Mouse (Mus musculus): ENCODE measurements around the gene Gm11213. TPM values are rescaled to one million over a fixed set of nuclear protein-coding genes. Genes with fewer than 3 reads are reported as not detected.

Gm11213 gene
- polyA plus RNA-seq, 1 experiment from 2014 or later, result not detected

- H3K27ac ChIP-seq, result no peak overlapping the region
- no peaks in the 10 kb centered on the region for H3K27me3 ChIP-seq
- 78% methylated on average over 3 of the region's 3 CpGs for WGBS
- H3K9ac ChIP-seq, result no peak overlapping the region
- H3K9me3 ChIP-seq, result no peaks in the 10 kb centered on the region
- no peak overlapping the region for H3K4me3 ChIP-seq
- H3K4me1 ChIP-seq, result no peaks in the 10 kb centered on the region
- no peaks in the 10 kb centered on the region for H3K36me3 ChIP-seq
- H3K4me2 ChIP-seq, result no peak overlapping the region
- no peak for ATAC-seq (ENCODE audit: borderline replicate concordance, extremely low read depth, low FRiP score, low TSS enrichment)
Measured at GRCm38 (mm10) chr4:63605545-63605944, 484 bp upstream of the Gm11213 start.

DNA sequence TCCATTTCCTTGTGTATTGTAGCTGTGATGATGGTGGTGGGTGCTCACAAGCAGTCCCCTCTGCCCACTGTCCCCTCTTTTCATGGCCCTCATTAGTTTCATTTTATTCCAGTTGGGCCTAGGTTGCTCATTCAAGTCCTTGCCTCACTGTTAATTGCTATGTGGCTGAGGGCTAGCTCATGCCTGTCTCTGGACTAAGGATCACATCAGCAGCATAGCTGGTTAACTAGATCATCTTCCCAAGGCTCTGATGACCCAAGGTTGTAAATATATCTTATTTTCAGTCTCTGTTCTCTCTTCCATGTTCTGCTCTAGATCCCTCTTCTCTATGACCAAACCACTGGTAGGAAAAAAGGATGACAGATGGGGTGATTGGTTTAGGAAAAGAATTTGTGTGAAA is 3.8 kb downstream of the Gm11213 start:
- Histone ChIP-seq H3K27me3 (no peaks in the 10 kb centered on the region), H3K36me3 (no peaks in the 10 kb centered on the region), H3K9me3 (no peaks in the 10 kb centered on the region), H3K4me1 (no peaks in the 10 kb centered on the region), H3K4me2 (no peak overlapping the region), H3K4me3 (no peak overlapping the region), H3K9ac (no peak overlapping the region), H3K27ac (no peak overlapping the region)
- ATAC-seq (ENCODE audit: borderline replicate concordance, extremely low read depth, low FRiP score, low TSS enrichment), result no peak

DNA sequence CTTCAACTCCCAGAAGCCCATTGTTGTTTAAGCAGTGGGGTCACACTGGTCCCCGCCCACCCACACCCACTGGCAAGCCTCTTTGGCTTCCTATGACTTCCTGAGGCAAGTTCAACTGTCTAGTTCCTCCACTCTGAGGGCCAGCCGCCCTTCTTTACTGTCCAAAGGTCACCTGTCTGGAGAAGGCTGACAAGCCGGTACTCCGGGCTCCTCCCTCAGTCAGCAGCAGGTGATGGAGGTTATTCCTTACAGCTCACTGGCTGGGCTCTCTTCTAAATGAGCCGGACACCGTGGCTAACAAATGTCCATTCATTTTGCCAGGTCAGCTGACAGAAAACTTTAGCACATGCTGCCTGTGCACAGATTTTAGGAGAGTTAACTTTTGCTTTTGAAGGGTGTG is 4.3 kb downstream of the Gm11213 start:
- Histone ChIP-seq H3K4me3 (no peak overlapping the region), H3K36me3 (no peaks in the 10 kb centered on the region), H3K4me1 (no peaks in the 10 kb centered on the region), H3K4me2 (no peak overlapping the region), H3K9me3 (no peaks in the 10 kb centered on the region), H3K27ac (no peak overlapping the region), H3K9ac (no peak overlapping the region), H3K27me3 (no peaks in the 10 kb centered on the region)
- ATAC-seq (ENCODE audit: borderline replicate concordance, extremely low read depth, low FRiP score, low TSS enrichment), result no peak
- WGBS, result 72% methylated on average over 6 of the region's 6 CpGs

DNA sequence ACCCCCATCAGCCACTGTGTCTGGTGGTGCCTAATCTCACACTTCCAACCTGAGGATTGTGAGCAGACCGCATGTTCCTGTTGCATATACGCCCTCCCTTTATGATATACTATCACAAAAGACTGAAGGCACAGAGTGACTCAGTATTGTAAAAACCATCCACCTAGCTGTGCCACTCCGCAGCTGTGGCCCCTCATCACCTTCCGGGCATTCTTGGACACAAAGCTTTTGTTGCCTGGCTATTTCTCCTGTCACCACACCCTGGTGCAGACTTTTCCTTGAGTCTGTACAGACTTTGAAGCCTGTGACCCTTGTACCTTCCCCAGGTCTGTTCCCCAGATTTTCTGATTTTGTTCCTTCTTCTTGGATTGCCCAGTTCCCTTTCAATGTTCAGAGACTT is 9.1 kb downstream of the Gm11213 start:
- Histone ChIP-seq H3K36me3 (no peaks in the 10 kb centered on the region), H3K27me3 (no peaks in the 10 kb centered on the region), H3K4me1 (peaks cover 9% of the 10 kb centered on the region; the same call in 1 of the 2 replicates), H3K9me3 (no peaks in the 10 kb centered on the region), H3K4me3 (no peak overlapping the region), H3K27ac (no peak overlapping the region), H3K4me2 (no peak overlapping the region), H3K9ac (no peak overlapping the region)
- no peak for ATAC-seq (ENCODE audit: borderline replicate concordance, extremely low read depth, low FRiP score, low TSS enrichment)
- WGBS, result 90% methylated on average over 4 of the region's 4 CpGs

DNA sequence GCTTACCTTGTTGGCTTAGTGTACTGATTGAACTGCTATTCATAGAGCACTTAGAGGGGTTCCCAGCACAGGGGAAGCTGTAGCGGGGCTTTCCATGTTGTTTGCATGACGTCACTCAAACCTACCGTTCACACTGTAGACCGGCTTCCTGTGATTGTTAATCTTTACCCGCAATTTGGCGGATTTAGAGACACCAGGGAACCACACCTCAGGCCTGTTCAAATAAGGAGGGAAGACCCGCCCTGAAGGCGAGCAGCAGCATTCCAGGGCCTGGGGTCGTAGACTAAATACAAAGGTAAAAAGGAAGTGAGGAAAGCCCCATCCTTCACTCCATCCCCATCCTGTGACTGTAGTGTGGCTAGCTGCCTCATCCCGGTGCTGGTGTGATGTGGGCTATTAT is 9.8 kb downstream of the Gm11213 start:
- no peak overlapping the region for H3K4me2 ChIP-seq
- ATAC-seq (ENCODE audit: borderline replicate concordance, extremely low read depth, low FRiP score, low TSS enrichment), result no peak
- peaks cover 9% of the 10 kb centered on the region; the same call in 1 of the 2 replicates for H3K4me1 ChIP-seq
- H3K36me3 ChIP-seq, result no peaks in the 10 kb centered on the region
- H3K27me3 ChIP-seq, result no peaks in the 10 kb centered on the region
- 44% methylated on average over 10 of the region's 10 CpGs for WGBS
- H3K27ac ChIP-seq, result no peak overlapping the region
- H3K9me3 ChIP-seq, result no peaks in the 10 kb centered on the region
- H3K4me3 ChIP-seq, result no peak overlapping the region
- no peak overlapping the region for H3K9ac ChIP-seq

DNA sequence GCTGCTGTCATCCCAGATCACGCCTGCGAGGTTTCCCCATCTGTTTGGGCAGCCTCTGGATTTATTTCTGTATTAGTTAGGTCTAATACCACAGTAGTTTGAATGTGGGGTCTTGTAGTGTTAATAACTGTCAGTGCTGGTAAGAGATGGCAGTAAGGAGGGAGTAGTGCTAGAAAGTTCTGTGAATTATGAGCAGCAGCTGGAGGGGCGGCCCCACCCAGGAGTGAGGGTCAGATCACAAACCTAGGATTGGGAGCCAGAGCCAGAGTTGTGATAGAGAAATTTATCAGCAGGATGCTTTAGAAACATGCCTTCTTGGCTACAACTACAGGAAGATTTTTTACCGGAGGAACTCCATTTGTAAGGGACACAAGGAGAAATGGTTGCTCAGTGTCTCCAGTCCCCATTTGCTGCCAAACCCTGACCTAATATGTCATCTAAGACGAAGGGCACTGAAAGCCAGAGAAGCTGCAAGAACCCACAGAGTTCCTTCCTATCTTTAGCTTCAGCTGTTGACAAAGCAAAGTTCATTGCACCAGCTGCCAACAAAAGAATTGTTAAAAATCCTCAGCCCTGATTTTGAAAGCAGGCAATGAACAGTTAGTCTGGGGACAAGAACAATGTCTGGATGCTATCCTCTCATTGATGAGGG is 10.5 kb downstream of the Gm11213 start:
- ATAC-seq (ENCODE audit: borderline replicate concordance, extremely low read depth, low FRiP score, low TSS enrichment), result no peak
- WGBS, result 53% methylated on average over 5 of the region's 5 CpGs
- no peak overlapping the region for H3K27ac ChIP-seq

GRCm38 (mm10) chr4:63590538-63590937 is 14.5 kb downstream of the Gm11213 start:
- Histone ChIP-seq H3K36me3 (no peaks in the 10 kb centered on the region), H3K4me3 (no peak overlapping the region), H3K4me1 (peaks cover 9% of the 10 kb centered on the region; the same call in 1 of the 2 replicates), H3K27ac (no peak overlapping the region), H3K4me2 (no peak overlapping the region), H3K9me3 (no peaks in the 10 kb centered on the region), H3K9ac (no peak overlapping the region), H3K27me3 (no peaks in the 10 kb centered on the region)
- 69% methylated on average over 4 of the region's 4 CpGs for WGBS
- no peak for ATAC-seq (ENCODE audit: borderline replicate concordance, extremely low read depth, low FRiP score, low TSS enrichment)

More for the DNA sequence above, 10.5 kb downstream of the Gm11213 start:
- Histone ChIP-seq H3K4me2 (no peak overlapping the region), H3K4me3 (no peak overlapping the region), H3K4me1 (peaks cover 9% of the 10 kb centered on the region; the same call in 1 of the 2 replicates), H3K9ac (no peak overlapping the region), H3K36me3 (no peaks in the 10 kb centered on the region), H3K27me3 (no peaks in the 10 kb centered on the region), H3K9me3 (no peaks in the 10 kb centered on the region)

DNA sequence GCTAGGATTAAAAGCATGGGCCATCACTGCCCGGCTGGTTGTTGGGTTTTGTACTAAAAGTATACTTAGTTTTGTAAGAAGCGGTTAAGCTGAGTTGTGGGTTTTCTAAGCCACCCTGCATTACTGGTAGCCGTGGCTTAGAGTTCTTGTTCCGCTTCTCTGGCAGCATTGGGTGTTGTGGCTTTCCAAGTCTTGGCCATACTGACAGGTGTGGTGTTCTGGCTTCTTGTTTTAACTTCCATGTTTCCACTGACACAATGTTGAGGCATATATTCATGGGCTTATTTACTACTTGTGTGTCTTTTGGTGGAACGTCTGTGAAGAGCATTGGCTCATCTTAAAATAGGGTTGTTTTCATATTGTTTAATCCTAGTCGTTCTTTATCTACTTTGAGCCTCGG is 15.1 kb downstream of the Gm11213 start:
- H3K27ac ChIP-seq, result no peak overlapping the region
- no peak overlapping the region for H3K9ac ChIP-seq
- H3K27me3 ChIP-seq, result no peaks in the 10 kb centered on the region
- peaks cover 7% of the 10 kb centered on the region; the same call in 1 of the 2 replicates for H3K4me1 ChIP-seq
- H3K4me3 ChIP-seq, result no peak overlapping the region
- no peaks in the 10 kb centered on the region for H3K9me3 ChIP-seq
- WGBS, result 77% methylated on average over 7 of the region's 7 CpGs
- no peak overlapping the region for H3K4me2 ChIP-seq
- ATAC-seq (ENCODE audit: borderline replicate concordance, extremely low read depth, low FRiP score, low TSS enrichment), result no peak
- H3K36me3 ChIP-seq, result no peaks in the 10 kb centered on the region

- 85% methylated on average over 2 of the region's 2 CpGs for WGBS
- Histone ChIP-seq H3K4me2 (no peak overlapping the region), H3K27me3 (no peaks in the 10 kb centered on the region), H3K9me3 (no peaks in the 10 kb centered on the region), H3K36me3 (no peaks in the 10 kb centered on the region), H3K9ac (no peak overlapping the region), H3K4me1 (no peaks in the 10 kb centered on the region), H3K4me3 (no peak overlapping the region), H3K27ac (no peak overlapping the region)
- no peak for ATAC-seq (ENCODE audit: borderline replicate concordance, extremely low read depth, low FRiP score, low TSS enrichment)
Measured at GRCm38 (mm10) chr4:63586240-63586639, 18.8 kb downstream of the Gm11213 start.

- no peak for ATAC-seq (ENCODE audit: borderline replicate concordance, extremely low read depth, low FRiP score, low TSS enrichment)
- no peak overlapping the region for H3K4me2 ChIP-seq
- no peaks in the 10 kb centered on the region for H3K4me1 ChIP-seq
- H3K27me3 ChIP-seq, result no peaks in the 10 kb centered on the region
- H3K36me3 ChIP-seq, result no peaks in the 10 kb centered on the region
- H3K4me3 ChIP-seq, result no peak overlapping the region
- WGBS, result 86% methylated on average over 10 of the region's 10 CpGs
- no peaks in the 10 kb centered on the region for H3K9me3 ChIP-seq
- H3K27ac ChIP-seq, result no peak overlapping the region
- H3K9ac ChIP-seq, result no peak overlapping the region
Measured at GRCm38 (mm10) chr4:63585216-63585615, 19.8 kb downstream of the Gm11213 start.

DNA sequence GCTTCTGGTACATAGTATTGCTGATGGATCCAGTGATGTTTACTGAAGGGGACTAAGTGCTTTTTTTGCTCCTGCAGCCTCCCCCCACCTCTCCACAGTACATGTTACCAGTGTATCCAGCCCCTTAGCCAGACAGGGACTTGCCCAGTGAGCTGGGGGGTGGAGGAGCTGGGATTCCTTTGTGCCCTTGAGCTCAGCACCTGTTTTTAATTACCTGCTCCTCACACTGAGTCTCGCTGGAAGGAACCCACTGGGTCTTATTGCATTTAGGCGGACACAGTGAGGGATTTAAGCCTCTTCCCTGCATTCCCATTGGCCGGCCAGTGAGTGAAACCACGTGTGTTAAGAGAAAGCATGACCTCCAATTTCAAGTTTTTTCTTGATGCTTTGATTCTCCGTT is 22.5 kb downstream of the Gm11213 start:
- no peak for ATAC-seq (ENCODE audit: borderline replicate concordance, extremely low read depth, low FRiP score, low TSS enrichment)
- H3K27me3 ChIP-seq, result no peaks in the 10 kb centered on the region
- no peaks in the 10 kb centered on the region for H3K9me3 ChIP-seq
- H3K27ac ChIP-seq, result no peak overlapping the region
- 65% methylated on average over 5 of the region's 5 CpGs for WGBS
- no peak overlapping the region for H3K9ac ChIP-seq
- no peaks in the 10 kb centered on the region for H3K4me1 ChIP-seq
- no peaks in the 10 kb centered on the region for H3K36me3 ChIP-seq
- H3K4me3 ChIP-seq, result no peak overlapping the region
- H3K4me2 ChIP-seq, result no peak overlapping the region

- Histone ChIP-seq H3K9ac (no peak overlapping the region), H3K27me3 (no peaks in the 10 kb centered on the region), H3K36me3 (no peaks in the 10 kb centered on the region), H3K27ac (no peak overlapping the region), H3K4me1 (no peaks in the 10 kb centered on the region), H3K4me3 (no peak overlapping the region), H3K9me3 (no peaks in the 10 kb centered on the region), H3K4me2 (no peak overlapping the region)
- 52% methylated on average over 6 of the region's 6 CpGs for WGBS
- ATAC-seq (ENCODE audit: borderline replicate concordance, extremely low read depth, low FRiP score, low TSS enrichment), result no peak
Measured at GRCm38 (mm10) chr4:63580078-63580477, 25.0 kb downstream of the Gm11213 start.

- Histone ChIP-seq H3K4me3 (no peak overlapping the region), H3K27me3 (no peaks in the 10 kb centered on the region), H3K27ac (no peak overlapping the region), H3K9me3 (no peaks in the 10 kb centered on the region), H3K4me1 (no peaks in the 10 kb centered on the region), H3K36me3 (no peaks in the 10 kb centered on the region), H3K4me2 (no peak overlapping the region), H3K9ac (no peak overlapping the region)
- ATAC-seq (ENCODE audit: borderline replicate concordance, extremely low read depth, low FRiP score, low TSS enrichment), result no peak
- 79% methylated on average over 14 of the region's 14 CpGs for WGBS
Measured at GRCm38 (mm10) chr4:63579649-63580048, 25.4 kb downstream of the Gm11213 start.

Measured in lung, embryonic 15.5 days (tissue).